Mouse (Mus musculus) MEL-GATA-1-ER (cell line): ENCODE measurements at regions not wholly inside any gene's neighbourhood (a gene's known extent, or its start where the extent isn't known, plus 50 kb on each side); places are given as distances from the start of the nearest gene placed in this dataset.

Experiments
- DNase-seq: peaks from one replicate; pipeline ENCODE4 v3.0.0-alpha.2; 2012; ENCODE audit warnings: low read depth; ENCODE audit errors: extremely low read depth

- no peak for DNase-seq
Measured at GRCm38 (mm10) chr10:91734691-91735090, 553.6 kb upstream of the Tmpo start.

- no peak for DNase-seq
Measured at GRCm38 (mm10) chr10:91732007-91732589, 551.0 kb upstream of the Tmpo start.

DNA sequence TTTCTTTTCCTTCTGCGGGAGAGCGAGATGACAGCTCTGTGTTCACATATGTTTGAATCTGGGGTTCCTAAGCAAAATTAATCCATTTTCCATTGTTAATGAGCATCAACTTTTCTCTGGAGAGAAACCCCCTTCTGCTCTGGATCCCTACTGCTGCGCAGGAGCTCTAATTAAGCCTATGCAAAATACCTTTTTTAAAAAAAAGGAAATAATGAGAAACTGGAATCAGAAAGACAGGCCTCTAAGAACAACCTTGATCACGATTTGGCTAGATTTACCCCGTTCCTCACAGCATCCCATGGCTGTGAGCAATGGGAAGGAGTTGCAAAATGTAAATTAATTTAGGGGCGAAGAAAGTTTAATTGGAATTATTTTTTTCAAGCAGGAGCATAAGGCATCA lies 548.9 kb upstream of the Tmpo start:
- no peak for DNase-seq

DNA sequence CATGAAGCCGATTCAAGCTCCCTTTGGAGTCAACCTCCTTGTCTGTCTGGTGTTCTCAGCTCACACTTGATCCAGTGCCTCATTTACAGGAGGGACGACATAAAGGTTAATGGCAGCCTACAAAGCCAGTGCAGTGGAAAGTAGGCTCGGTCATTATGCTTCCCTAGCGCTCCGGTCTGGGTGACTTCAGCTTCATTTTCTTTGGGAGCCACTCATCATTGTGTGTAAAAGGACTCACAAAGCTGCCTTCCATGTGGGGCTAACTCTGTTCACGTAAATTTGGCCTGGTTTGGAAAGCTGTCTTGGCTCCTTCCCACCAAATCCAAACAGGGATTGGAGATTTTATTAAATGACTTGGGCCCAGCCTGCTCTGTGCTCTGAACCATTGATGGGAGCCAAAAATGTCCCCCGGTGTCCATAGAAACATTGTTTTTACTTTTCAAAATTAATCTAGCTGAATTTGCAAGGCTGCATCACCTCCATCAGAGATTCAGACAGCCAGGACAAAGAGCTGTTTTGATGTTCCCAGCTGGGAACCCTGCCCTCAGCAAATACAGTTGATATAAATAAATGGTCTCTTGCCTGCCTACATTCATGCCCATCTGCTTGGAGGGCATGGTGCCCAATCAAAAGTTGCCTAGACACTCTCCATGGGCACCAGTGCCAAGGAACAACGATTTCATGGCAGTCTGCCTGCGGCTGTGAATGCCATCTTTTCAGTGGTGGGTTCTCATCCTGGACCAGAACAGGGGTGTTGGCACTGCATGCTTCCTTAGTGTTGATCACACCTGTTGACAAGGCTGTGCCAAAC lies 538.7 kb upstream of the Tmpo start:
- DNase-seq: no peak

DNA sequence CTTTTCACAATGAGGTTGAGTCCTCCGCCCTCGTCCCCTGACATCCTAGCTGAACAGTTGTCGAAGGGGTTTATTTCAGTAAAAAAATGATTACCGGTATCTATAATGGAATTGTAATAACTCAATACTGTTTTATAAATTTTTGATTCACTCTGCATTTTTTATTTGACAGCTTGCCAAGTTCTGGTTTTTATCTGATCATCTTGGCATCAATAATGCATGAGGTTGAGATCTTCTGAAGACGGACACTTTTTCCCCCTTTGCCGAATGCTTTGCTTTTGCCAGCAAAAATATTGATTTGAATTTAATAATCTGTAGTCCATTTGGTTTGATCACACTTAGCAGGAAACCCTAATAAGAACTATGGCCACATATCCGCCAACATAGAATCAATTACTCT lies 535.5 kb upstream of the Tmpo start:
- no peak for DNase-seq

- no peak for DNase-seq
Measured at GRCm38 (mm10) chr10:91714648-91715047, 533.5 kb upstream of the Tmpo start.

GRCm38 (mm10) chr10:91713529-91713928 lies 532.4 kb upstream of the Tmpo start:
- no peak for DNase-seq

- DNase-seq: no peak
Measured at GRCm38 (mm10) chr10:91706816-91707215, 525.7 kb upstream of the Tmpo start.

DNA sequence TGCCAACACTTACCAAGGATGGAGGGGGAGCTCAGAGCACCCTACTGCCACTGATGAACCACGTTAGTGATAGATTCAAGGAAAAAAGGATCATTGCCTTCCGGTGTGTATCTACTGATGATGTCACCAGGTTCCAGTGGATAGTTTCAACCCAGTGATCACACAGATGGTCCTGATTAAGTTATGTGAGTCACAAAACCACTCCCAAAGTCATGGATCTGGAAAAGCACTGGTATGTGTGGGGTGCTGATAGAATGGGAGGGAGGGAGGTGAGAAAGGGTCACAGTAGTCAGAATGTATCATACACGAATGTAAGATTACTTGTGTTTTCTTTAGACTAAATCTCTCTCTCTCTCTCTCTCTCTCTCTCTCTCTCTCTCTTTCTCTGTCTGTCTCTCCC lies 523.6 kb upstream of the Tmpo start:
- DNase-seq: no peak

DNA sequence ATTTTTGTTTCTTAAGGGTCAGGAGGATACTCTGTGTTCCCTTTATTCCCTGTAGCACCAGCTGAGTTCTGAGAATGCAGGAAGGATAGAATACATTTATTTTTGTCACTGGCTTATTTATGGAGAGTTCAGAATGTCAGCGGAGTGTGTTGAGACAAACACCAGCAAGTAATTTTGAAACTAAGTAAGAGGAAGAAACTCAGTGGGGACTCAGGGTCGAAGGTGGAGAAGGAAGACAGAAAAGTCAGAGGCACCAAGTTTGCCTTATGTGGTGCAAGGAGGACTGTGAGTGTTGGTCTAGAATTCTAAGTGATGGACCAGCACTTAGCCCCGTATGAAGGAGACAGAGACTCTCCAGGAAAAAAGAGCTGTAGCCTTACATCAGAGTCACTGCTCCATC lies 520.7 kb upstream of the Tmpo start:
- no peak for DNase-seq

DNA sequence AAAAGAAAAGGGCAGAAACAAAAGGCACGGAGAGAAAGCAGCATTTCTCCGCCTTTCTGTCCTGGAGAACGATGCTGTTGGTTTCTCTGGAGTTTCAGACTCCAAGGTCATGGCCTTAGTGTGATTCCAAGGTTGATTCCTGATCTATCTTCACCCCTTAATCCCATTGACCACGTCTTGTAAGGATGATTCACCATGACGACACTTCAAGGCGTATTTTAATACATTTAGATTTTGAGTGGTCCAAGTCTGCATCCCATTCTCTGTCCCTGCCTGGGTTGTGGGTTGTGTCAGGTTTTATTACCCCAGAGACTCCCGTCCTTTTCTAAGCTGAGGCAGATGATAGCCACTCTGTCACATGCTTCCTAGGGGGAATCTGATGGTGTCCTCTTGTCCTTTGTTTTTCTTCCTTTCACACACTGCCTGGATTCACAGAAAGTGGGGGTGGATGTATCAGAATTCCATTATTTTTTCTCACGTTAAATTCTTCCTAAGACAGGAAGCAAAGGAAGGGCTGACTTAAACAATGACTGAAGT lies 505.0 kb upstream of the Tmpo start:
- DNase-seq: no peak

DNA sequence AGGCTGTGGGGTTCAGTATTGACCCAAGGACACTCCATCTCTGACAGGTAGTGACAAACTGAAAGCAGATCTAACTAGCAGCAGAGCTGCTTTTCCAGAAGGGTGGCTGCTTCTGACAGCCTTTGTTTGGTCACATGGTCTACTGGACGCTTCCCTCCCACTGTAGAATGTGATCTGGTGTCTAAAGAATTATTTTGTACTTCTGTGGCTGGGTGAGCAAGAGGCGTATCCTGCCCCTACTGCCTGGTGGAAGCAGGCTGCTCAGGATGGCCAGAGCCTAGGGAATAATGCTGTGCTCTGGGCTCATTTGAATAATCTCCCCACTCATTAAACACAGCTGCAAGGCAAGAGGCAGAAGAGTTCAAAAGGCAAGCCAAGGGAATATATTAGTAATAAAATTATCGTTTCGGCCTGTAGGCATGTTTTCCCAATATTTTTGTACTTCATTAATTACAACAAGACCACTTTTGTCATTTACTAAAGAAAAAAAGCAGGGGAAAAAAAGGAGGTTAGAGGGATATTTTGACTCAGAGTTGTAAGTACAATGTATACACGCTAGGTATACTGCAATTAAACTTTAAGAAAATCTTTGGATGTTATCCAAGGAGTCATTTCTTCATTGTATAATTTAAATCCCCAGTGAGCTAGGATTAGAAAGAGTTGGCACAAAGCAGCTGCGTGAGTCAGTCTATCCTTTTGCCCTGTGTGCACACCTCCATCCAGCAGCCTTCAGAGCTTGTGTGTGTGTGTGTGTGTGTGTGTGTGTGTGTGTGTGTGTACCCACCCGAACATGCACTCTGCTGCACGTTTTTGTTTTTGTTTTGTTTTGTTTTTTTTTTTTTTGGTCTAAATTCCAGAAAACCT lies 504.3 kb upstream of the Tmpo start:
- DNase-seq: no peak

DNA sequence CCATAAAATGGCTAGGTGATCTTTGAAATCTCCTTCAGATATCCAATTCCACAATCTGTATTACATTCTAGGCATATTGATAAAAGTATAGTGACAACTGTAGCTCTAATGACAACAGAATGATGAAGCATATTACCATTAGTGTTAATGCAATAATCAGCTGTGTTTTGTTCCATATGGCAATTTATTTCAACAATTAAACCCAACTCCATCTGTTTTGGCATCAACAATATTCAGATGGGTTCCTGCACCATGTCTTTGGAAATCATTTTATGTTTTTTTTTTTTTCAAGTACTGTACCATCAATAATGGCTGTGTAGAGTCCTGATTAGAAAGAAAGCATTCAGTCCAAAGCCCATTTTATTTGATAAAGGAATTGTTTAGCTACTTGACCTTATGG lies 498.5 kb upstream of the Tmpo start:
- no peak for DNase-seq

- no peak for DNase-seq
Measured at GRCm38 (mm10) chr10:91637911-91638310, 456.8 kb upstream of the Tmpo start.

DNA sequence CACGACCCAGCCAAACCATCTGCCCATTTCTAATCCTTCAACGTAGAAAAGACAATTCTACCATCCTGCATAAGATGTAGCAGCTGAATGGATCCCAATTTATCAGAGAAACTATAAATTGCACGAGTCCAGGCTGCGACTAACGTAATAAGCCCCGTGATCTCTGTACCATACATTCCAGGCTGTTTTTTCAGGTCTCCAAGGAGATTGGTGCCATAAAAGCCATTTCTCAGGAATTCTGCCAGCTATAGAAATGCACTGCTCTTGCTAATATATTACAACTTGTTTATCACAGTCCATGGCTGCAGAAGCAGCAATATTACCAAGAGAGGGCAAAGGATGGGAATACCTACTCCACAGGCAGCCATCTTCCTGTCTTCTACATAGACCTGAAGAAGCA lies 447.6 kb upstream of the Tmpo start:
- no peak for DNase-seq

GRCm38 (mm10) chr10:91622281-91622680 lies 441.2 kb upstream of the Tmpo start:
- no peak for DNase-seq

DNA sequence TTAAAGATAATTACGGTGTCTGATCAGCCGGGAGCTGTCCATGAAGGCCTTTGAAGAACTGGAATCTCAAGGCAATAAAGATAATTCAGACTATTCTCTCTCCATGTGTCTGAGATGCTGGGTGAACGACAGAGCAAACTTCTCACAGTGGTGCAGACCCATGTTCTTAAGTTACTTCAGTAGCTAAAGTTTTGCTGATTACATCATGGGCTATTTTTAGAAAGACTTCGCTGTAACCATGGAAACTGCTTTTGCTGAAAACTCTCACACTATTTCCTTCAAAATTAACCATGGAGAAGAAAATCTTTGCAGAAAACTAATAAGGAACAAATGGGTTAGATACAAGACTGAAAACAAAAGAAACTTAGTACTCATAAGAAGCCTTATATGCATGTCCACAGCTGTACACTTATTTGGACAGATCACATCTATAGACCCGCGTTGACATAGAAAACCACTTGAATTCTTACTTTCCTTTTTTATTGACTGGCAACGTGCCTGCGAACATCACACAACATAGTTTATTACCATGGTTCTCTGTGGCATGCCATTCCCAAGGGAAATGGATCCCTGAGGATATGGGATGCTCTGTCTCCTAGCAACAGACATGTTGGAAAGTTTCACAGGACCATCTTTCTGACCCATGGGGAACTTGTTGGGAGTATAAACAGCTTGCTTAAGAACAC lies 432.8 kb upstream of the Tmpo start:
- no peak for DNase-seq

DNA sequence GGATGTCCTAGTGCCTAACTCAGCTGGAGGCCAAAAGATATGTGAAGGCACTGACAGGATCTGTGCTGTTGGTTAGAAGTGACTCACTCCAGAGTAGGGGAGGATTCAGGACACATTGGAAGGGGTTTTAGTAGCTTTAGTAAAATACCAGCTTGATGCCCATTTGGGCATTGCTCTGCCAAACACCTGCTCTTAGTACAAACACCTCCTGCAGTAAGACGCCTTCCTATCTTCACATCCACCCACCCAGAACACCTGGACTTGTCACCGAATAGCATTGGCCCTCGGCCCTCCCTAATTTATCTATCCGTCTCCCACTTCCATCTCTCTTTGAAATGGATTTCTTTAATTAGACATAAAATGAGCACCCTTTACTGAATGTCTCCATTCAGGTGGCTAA lies 430.9 kb upstream of the Tmpo start:
- DNase-seq: no peak

DNA sequence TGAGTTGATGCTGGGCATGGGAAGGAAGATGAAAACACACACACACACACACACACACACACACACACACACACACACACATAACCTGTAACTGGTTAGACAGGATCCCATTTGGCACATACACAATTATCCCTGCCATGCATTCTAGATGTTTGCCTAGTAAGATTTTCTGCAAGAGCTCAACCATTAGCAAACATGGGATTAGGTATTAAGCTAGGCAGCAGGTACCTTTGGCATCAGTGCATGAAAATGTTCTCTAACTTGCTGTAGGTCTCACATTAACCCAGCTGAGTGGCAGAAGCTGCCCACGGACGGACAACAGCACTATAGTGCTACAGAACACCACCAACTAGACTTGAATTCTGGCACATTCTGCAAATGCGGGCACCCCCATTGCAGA lies 413.8 kb upstream of the Tmpo start:
- no peak for DNase-seq

DNA sequence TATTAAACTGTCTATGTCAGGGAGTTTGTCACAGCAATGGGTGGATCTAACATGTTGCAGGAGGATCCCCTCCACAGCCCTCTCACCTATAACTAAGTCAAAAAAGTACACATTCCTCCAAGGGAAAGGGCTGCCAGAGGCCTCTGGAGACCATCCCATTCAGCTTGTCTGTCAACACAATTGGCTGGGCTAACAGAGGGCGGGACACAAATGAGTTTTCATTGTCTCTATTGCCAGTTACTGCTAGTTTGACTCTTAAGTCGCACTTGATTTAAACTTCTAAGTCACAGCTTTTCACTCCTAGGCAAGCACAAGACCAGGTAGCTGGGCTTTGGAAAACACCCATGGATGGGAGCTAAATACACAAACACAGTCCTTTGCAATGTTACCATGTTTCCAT lies 412.3 kb upstream of the Tmpo start:
- DNase-seq: no peak

DNA sequence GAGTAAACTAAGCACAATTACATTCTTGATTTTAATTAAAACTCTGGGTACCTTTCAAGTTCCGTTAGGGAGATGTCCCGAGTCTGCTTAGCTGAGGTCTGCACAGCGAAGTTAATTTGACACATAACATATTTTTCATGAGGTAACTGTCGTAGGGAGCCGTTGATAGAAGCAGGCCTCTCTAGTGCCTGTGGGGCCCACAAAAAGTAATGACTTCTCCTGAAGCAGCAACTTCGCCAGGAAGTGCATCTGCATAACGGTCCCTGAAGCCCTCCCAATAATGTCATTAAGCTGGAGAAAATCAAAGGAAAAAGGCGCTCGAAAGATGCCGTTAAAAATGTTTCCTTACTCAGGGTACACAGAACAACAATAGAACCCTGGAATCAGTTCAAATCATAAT lies 410.7 kb upstream of the Tmpo start:
- DNase-seq: no peak
